Mouse (Mus musculus) fat pad, adult 2 months (tissue): ENCODE results near the gene Ppp2r3a.

Source experiments
- DNase-seq: peaks from one replicate; pipeline ENCODE4 v3.0.0-alpha.2; 2011; ENCODE audit warnings: low read depth, low spot score; ENCODE audit errors: extremely low read depth

Gene Ppp2r3a

GRCm38 (mm10) chr9:101076095-101076875, 175.3 kb downstream of the Ppp2r3a start:
- peak; percentile 67 for DNase-seq

GRCm38 (mm10) chr9:101075694-101076093, 175.9 kb downstream of the Ppp2r3a start:
- DNase-seq, result no peak

- no peak for DNase-seq
Measured at GRCm38 (mm10) chr9:101075091-101075581, 176.5 kb downstream of the Ppp2r3a start.

GRCm38 (mm10) chr9:101074332-101075021, 177.1 kb downstream of the Ppp2r3a start:
- DNase-seq, result no peak

GRCm38 (mm10) chr9:101073987-101074331, 177.6 kb downstream of the Ppp2r3a start, which contains the start of gene Msl2:
Msl2 (plus strand) TSS chr9:101074101.
- DNase-seq, result no peak

GRCm38 (mm10) chr9:101073041-101073986, 178.3 kb downstream of the Ppp2r3a start:
- peak; percentile 59 for DNase-seq

GRCm38 (mm10) chr9:101072506-101072905, 179.1 kb downstream of the Ppp2r3a start:
- DNase-seq, result no peak

GRCm38 (mm10) chr9:101069781-101070180, 181.8 kb downstream of the Ppp2r3a start:
- DNase-seq, result no peak

GRCm38 (mm10) chr9:101065076-101065602, 186.5 kb downstream of the Ppp2r3a start:
- no peak for DNase-seq

- no peak for DNase-seq
Measured at GRCm38 (mm10) chr9:101062253-101062780, 189.3 kb downstream of the Ppp2r3a start.

GRCm38 (mm10) chr9:101061035-101061434, 190.6 kb downstream of the Ppp2r3a start:
- no peak for DNase-seq

GRCm38 (mm10) chr9:101057156-101057555, 194.4 kb downstream of the Ppp2r3a start:
- no peak for DNase-seq
